Mouse (Mus musculus) limb, embryonic 11.5 days (tissue): ENCODE measurements around the gene Adsl. TPM values are rescaled to one million over a fixed set of nuclear protein-coding genes. Genes with fewer than 3 reads are reported as not detected.

Source experiments
- ATAC-seq: fragments of 200-750 bp; cut with Nextera tagmentation; 2 replicates; pipeline ENCODE4 v1.8.0; 2017; ENCODE audit warnings: low read depth; ENCODE audit not compliant: insufficient number of reproducible peaks, low FRiP score, low TSS enrichment
- DNase-seq: peaks from one replicate; pipeline ENCODE4 v3.0.0-alpha.2; 2015; ENCODE audit warnings: low spot score
- H3K27ac ChIP-seq: fragments of 300-500 bp; sonication (generic); replicated peaks from 2 replicates; pipeline ENCODE4 v1.5.1; 2014; ENCODE audit warnings: low read depth, mild to moderate bottlenecking, low read length
- H3K27me3 ChIP-seq: fragments of 300-500 bp; sonication (generic); 2 replicates; pipeline ENCODE4 v1.6.1; 2014; ENCODE audit warnings: mild to moderate bottlenecking, low read length, mixed read lengths; ENCODE audit not compliant: control insufficient read depth, insufficient read depth
- H3K36me3 ChIP-seq: fragments of 300-500 bp; sonication (generic); 2 replicates; pipeline ENCODE4 v1.6.1; 2014; ENCODE audit warnings: mild to moderate bottlenecking, low read length, moderate library complexity, mixed read lengths; ENCODE audit not compliant: control insufficient read depth, insufficient read depth
- H3K4me1 ChIP-seq: fragments of 300-500 bp; sonication (generic); 2 replicates; pipeline ENCODE4 v1.6.1; 2014; ENCODE audit warnings: low read length, mixed read lengths; ENCODE audit not compliant: control insufficient read depth, insufficient read depth
- H3K4me2 ChIP-seq: fragments of 300-500 bp; sonication (generic); 2 replicates; pipeline ENCODE4 v1.6.1; 2014; ENCODE audit warnings: low read depth, mild to moderate bottlenecking, moderate library complexity; ENCODE audit not compliant: severe bottlenecking
- H3K4me3 ChIP-seq: fragments of 300-500 bp; sonication (generic); 2 replicates; pipeline ENCODE4 v1.5.1; 2014; ENCODE audit warnings: low read depth, low read length
- H3K9ac ChIP-seq: fragments of 300-500 bp; sonication (generic); 2 replicates; pipeline ENCODE4 v1.6.1; 2014; ENCODE audit warnings: mild to moderate bottlenecking, low read length
- H3K9me3 ChIP-seq: fragments of 300-500 bp; sonication (generic); 2 replicates; pipeline ENCODE4 v1.6.1; 2016; ENCODE audit warnings: low read length; ENCODE audit not compliant: control insufficient read depth
- WGBS: fragments of 180-500 bp; shearing (Covaris S2); extraction: QIAGEN DNeasy Blood & Tissue Kit; methylation state at CpG from one replicate; pipeline ENCODE4 v1.1.7; 2014; 5-methylcytosine and 5-hydroxymethylcytosine counted together
- polyA plus RNA-seq: library from polyadenylated mRNA; unstranded; fragments of >200 nt; fragmentation: Nextera tagmentation; extraction: Ambion mirVana; gene quantifications from 2 replicates; pipeline ENCODE4 v1.2.1, GENCODE M21; 2014

Adsl gene
- polyA plus RNA-seq, 1 experiment from 2014 or later: 196 TPM

GRCm38 (mm10) chr15:80979611-80980010 is 31.3 kb downstream of the Adsl start:
- 90% methylated on average over 4 of the region's 4 CpGs for WGBS
- no peak overlapping the region for H3K27ac ChIP-seq
- no peak overlapping the region for H3K4me2 ChIP-seq
- no peak for ATAC-seq
- no peaks in the 10 kb centered on the region for H3K4me1 ChIP-seq
- no peaks in the 10 kb centered on the region; the same call in 1 of the 2 replicates for H3K27me3 ChIP-seq
- no peak for DNase-seq
- no peak overlapping the region for H3K4me3 ChIP-seq
- no peak overlapping the region for H3K9ac ChIP-seq
- no peaks in the 10 kb centered on the region for H3K9me3 ChIP-seq
- H3K36me3 ChIP-seq: no peaks in the 10 kb centered on the region

DNA sequence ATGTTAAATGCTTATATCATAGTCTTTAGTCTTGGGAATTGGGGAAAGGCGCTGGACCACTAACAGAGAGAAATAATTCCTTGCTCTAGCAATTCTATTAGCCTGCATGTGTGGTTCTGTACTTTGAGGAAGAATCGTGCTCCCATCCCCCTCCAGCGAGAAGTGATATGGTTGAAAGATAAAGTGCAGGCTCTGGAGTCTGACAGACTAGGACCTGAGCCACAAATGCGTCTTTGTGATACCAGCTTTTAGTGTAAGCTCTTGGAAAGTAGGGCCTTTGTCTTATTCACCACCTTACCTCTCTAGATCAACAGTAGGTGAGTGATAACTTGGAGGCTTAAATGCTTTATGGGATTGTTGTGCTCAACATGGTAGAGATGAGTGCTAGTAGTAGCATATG is 32.9 kb downstream of the Adsl start:
- H3K27ac ChIP-seq: no peak overlapping the region
- DNase-seq: no peak
- WGBS: 85% methylated on average over 4 of the region's 4 CpGs

GRCm38 (mm10) chr15:80983264-80983663 is 35.0 kb downstream of the Adsl start:
- no peak for DNase-seq
- WGBS: 93% methylated on average over 2 of the region's 2 CpGs
- Histone ChIP-seq H3K27ac (no peak overlapping the region), H3K9ac (no peak overlapping the region), H3K36me3 (no peaks in the 10 kb centered on the region), H3K4me3 (no peak overlapping the region), H3K27me3 (no peaks in the 10 kb centered on the region; the same call in 1 of the 2 replicates), H3K4me1 (no peaks in the 10 kb centered on the region), H3K4me2 (no peak overlapping the region), H3K9me3 (no peaks in the 10 kb centered on the region)
- ATAC-seq: no peak

More for the DNA sequence above, 32.9 kb downstream of the Adsl start:
- Histone ChIP-seq H3K4me3 (no peak overlapping the region), H3K36me3 (no peaks in the 10 kb centered on the region), H3K9ac (no peak overlapping the region), H3K9me3 (no peaks in the 10 kb centered on the region), H3K27me3 (no peaks in the 10 kb centered on the region; the same call in 1 of the 2 replicates), H3K4me1 (no peaks in the 10 kb centered on the region), H3K4me2 (no peak overlapping the region)
- ATAC-seq: no peak

- DNase-seq (no peak), ATAC-seq (no peak)
- Histone ChIP-seq H3K36me3 (no peaks in the 10 kb centered on the region), H3K27ac (no peak overlapping the region), H3K4me2 (no peak overlapping the region), H3K4me1 (no peaks in the 10 kb centered on the region), H3K27me3 (no peaks in the 10 kb centered on the region), H3K4me3 (no peak overlapping the region), H3K9me3 (no peaks in the 10 kb centered on the region), H3K9ac (no peak overlapping the region)
- WGBS: 59% methylated on average over 1 of the region's 1 CpGs
Measured at GRCm38 (mm10) chr15:80988331-80988730, 40.0 kb downstream of the Adsl start.

DNA sequence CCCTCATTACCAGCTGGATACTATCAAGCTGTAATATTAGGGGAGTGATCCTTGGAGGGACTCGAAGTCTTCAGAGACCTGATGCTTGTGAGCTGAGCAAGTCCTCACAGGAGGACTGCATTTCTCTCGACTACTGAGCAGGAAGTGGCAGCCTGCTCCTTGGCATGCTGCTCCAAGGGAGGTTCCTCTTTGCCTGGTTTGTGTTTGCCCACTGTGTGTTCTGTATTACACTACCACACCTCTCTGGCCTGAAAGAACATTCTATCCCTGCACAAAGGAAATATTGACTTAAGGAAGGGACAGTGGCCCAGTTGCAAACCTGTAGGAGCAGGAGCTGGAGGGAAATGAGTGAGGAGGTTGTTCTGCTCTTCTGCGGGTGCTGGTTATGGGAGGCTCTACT is 41.4 kb downstream of the Adsl start:
- DNase-seq: no peak
- H3K9me3 ChIP-seq: no peaks in the 10 kb centered on the region
- H3K9ac ChIP-seq: no peak overlapping the region
- 75% methylated on average over 3 of the region's 3 CpGs for WGBS
- no peaks in the 10 kb centered on the region for H3K36me3 ChIP-seq
- no peak overlapping the region for H3K27ac ChIP-seq
- no peak overlapping the region for H3K4me2 ChIP-seq
- H3K4me3 ChIP-seq: no peak overlapping the region
- H3K4me1 ChIP-seq: no peaks in the 10 kb centered on the region
- H3K27me3 ChIP-seq: no peaks in the 10 kb centered on the region
- ATAC-seq: no peak

GRCm38 (mm10) chr15:80994959-80995358 is 46.7 kb downstream of the Adsl start:
- Histone ChIP-seq H3K27me3 (no peaks in the 10 kb centered on the region), H3K4me3 (no peak overlapping the region)
- WGBS: 88% methylated on average over 5 of the region's 5 CpGs

GRCm38 (mm10) chr15:80996090-80996835 is 48.0 kb downstream of the Adsl start:
- DNase-seq: no peak
- H3K27ac ChIP-seq: no peak overlapping the region
- H3K36me3 ChIP-seq: no peaks in the 10 kb centered on the region
- H3K4me2 ChIP-seq: no peak overlapping the region
- H3K27me3 ChIP-seq: no peaks in the 10 kb centered on the region
- H3K9me3 ChIP-seq: no peaks in the 10 kb centered on the region
- H3K9ac ChIP-seq: no peak overlapping the region
- 90% methylated on average over 6 of the region's 6 CpGs for WGBS
- H3K4me1 ChIP-seq: no peaks in the 10 kb centered on the region
- ATAC-seq: no peak
- no peak overlapping the region for H3K4me3 ChIP-seq

More at GRCm38 (mm10) chr15:80994959-80995358, 46.7 kb downstream of the Adsl start:
- Histone ChIP-seq H3K9me3 (no peaks in the 10 kb centered on the region), H3K4me2 (no peak overlapping the region), H3K9ac (no peak overlapping the region), H3K4me1 (no peaks in the 10 kb centered on the region), H3K36me3 (no peaks in the 10 kb centered on the region), H3K27ac (no peak overlapping the region)
- ATAC-seq: no peak
- DNase-seq: no peak

GRCm38 (mm10) chr15:80997077-80997476 is 48.8 kb downstream of the Adsl start:
- no peaks in the 10 kb centered on the region for H3K4me1 ChIP-seq
- no peak overlapping the region for H3K27ac ChIP-seq
- ATAC-seq (no peak), DNase-seq (no peak)
- H3K4me3 ChIP-seq: no peak overlapping the region
- no peaks in the 10 kb centered on the region for H3K27me3 ChIP-seq
- no peaks in the 10 kb centered on the region for H3K36me3 ChIP-seq
- no peak overlapping the region for H3K9ac ChIP-seq
- H3K9me3 ChIP-seq: no peaks in the 10 kb centered on the region
- H3K4me2 ChIP-seq: no peak overlapping the region
- 56% methylated on average over 1 of the region's 1 CpGs for WGBS
